Mouse (Mus musculus) Patski (cell line): ENCODE measurements around the gene Prdm1. TPM values are rescaled to one million over a fixed set of nuclear protein-coding genes. Genes with fewer than 3 reads are reported as not detected.

ENCODE experiments used
- ATAC-seq: fragments of 100-300 bp; one replicate; pipeline ENCODE4 v1.8.0; 2021
- CTCF ChIA-PET: fragments of 350-600 bp; sonication (Branson Sonifier 250); formaldehyde crosslinking; loops from one replicate; lab custom pipeline; 2022; ENCODE audit warnings: inconsistent platforms; lab: Charles Lee
- POLR2A ChIA-PET: fragments of 350-600 bp; sonication (Branson Sonifier 250); formaldehyde crosslinking; loops from one replicate; lab custom pipeline; 2022; ENCODE audit warnings: antibody characterized with exemption, inconsistent platforms; lab: Charles Lee
- DNase-seq: peaks from one replicate; pipeline ENCODE4 v3.0.0-alpha.2; 2011; ENCODE audit warnings: low read depth, low spot score
- H3K27me3 ChIP-seq: fragments of 371-371 bp; one replicate; pipeline ENCODE4 v1.5.1; 2021
- CTCF ChIP-seq: fragments of 100-300 bp; IDR thresholded peaks from one replicate; pipeline ENCODE4 v1.5.1; 2021
- in situ Hi-C: fragments of 300-500 bp; cut with MboI; formaldehyde crosslinking; loops from 3 replicates; pipeline ENCODE4 v1.11.1; 2018; ENCODE audit warnings: low pct_unique_long_range_greater_than_20kb, mixed read lengths
- polyA plus RNA-seq: library from polyadenylated mRNA; unstranded; gene quantifications from one replicate; pipeline ENCODE4 v1.2.3, GENCODE M21; 2021

The Prdm1 gene
- polyA plus RNA-seq, 1 experiment from 2014 or later, result 0.30 TPM

DNA sequence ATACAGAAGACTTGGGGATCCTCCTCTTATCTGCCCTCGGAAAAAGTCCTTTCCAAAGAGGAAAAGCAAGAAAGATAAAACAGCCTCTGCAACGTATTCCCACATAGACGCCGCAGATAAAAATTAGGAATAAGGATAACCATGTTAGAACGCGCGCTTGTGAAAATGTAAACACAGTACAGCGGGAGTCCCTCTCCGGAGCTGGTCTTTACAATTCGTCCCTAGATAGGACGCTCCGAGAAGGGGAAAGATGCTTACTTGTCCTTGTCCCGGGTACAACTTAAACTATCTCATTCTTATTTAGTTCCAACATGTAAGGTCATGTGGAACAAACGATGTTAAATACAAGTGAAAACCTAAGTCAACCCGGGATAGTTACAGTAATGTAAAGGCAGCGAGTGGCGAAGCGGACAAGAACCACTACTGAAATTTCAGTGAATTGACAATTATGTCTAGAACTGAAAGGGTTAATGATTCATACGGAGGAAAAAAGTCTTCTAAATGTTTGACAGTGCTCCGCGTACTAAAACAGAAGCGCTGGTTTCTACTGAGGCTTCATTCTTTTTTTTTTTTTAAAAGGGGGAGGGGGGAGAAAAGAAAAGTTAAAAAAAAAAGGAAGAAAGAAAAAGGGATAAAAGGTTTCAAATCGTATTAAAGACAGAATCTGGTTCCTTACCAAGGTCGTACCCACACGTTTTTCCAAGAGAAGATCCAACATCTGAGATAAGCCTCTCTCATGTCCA, 70.3 kb downstream of the Prdm1 start:
- in situ Hi-C loops, result loop anchor here (5.0 to 25.0 kb wide), 3 partner anchors 166 to 544 kb away; no protein-coding TSS in a partner anchor
- POLR2A ChIA-PET, result no interaction called here
- ATAC-seq (no peak), DNase-seq (no peak)
- no peak for TF ChIP-seq CTCF
- H3K27me3 ChIP-seq, result peaks cover 2% of the 10 kb centered on the region
- CTCF ChIA-PET, result interaction anchor here (0.8 to 1.5 kb wide), 2 partner anchors 14 to 31 kb away, joined by 3 to 4 read pairs; no protein-coding TSS in a partner anchor

DNA sequence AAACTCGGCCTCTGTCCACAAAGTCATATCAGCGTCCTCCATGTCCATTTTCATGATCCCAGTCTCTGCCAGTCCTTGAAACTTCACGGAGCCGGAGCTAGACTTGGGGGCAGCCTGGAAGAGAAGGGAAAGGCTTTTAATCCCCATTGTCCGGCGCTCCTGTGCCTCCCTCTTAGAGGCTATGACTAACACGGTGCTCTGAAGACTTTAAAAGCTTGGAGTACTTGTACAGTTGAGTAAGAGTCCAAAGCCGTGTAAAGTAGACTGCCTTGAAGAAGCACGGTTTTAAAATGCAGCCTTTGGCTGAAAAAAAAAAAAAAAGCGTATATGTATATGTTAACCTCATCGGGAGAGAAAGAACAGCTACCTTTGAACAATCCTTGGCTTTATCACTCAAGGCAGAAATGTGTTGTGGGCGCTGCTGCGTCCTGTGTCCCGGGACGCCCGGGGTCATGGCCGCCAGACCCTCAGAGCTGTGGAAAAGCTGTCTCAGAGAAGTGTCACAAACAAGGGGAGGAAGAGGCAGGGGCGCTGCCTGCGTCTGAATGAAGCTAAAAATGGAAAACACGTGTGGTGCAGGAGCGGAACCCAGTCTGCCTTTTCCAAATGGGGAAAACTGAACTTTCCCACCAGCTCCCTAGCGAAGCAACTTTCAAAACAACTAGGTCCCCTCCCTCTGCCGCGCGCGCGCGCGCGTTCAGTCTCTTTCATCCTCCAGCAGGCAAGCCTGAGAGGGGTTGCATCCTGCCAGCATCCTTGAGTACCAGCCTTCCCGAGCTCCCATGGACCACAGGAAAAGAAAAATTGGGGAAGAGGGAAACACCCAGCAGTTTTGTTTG, 71.3 kb downstream of the Prdm1 start:
- POLR2A ChIA-PET, result no interaction called here
- no peak for DNase-seq
- CTCF ChIA-PET, result interaction anchor here (0.8 to 1.8 kb wide), 2 partner anchors 13 to 165 kb away, joined by 4 read pairs; no protein-coding TSS in a partner anchor
- no peak for TF ChIP-seq CTCF
- peaks cover 2% of the 10 kb centered on the region for H3K27me3 ChIP-seq
- ATAC-seq, result no peak
- in situ Hi-C loops, result loop anchor here (5.0 to 25.0 kb wide), 3 partner anchors 165 to 545 kb away; no protein-coding TSS in a partner anchor

DNA sequence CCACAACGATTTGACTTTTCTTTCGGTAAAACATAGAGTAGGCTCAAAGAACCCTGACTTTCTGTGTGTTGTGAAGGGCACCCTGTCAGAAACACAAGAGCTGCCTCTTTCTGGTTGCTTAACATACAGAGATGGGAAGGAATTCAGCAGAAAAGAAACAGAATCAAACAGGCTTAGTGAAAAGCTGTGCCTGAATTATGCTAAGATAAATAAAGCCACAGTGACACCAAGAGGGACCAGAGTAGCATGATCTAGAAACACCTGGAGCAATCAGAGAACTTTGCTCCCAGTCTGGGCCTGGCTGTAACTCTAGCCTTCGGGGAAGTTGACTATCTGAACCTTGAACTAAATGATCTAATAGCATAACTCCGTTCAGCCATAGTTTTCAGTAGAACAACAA, 73.5 kb downstream of the Prdm1 start:
- ATAC-seq (no peak), DNase-seq (no peak)

DNA sequence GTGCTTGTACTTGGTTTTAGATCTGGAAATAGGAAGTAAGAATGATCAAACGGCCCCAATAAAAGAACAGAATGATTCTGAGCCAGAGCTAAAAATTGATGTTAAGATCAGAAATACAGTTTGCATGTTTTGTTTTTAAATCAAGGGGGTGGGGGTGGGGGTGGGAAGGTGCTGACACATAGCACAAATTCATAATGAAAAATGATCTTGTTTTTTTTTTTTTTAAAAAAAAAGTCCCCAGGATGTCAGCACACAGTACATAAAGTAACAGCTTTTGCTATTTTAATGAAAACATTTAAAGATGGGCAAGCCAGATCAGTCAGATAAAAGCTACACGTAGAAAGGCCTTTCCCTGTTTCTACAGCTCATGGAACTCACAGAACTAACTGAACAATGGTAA, 74.2 kb downstream of the Prdm1 start:
- H3K27me3 ChIP-seq, result peaks cover 2% of the 10 kb centered on the region
- DNase-seq, result no peak
- ATAC-seq, result no peak
- ChIA-PET CTCF (interaction anchor here (1.0 to 2.1 kb wide), 7 partner anchors 8 to 542 kb away, joined by 3 to 8 read pairs (median 5); no protein-coding TSS in a partner anchor), POLR2A (interaction anchor here (0.6 kb wide), 1 partner anchor 19 kb away, joined by 3 read pairs; no protein-coding TSS in a partner anchor)
- TF ChIP-seq CTCF, result no peak
- in situ Hi-C loops, result loop anchor here (25.0 kb wide), 1 partner anchor 308 kb away; no protein-coding TSS in a partner anchor

More for the DNA sequence above, 73.5 kb downstream of the Prdm1 start:
- ChIA-PET CTCF (interaction anchor here (1.0 to 2.1 kb wide), 9 partner anchors 9 to 588 kb away, joined by 3 to 8 read pairs (median 5); no protein-coding TSS in a partner anchor), POLR2A (no interaction called here)
- in situ Hi-C loops, result loop anchor here (5.0 to 25.0 kb wide), 3 partner anchors 162 to 548 kb away; no protein-coding TSS in a partner anchor
- TF ChIP-seq CTCF, result peak; percentile 60
- H3K27me3 ChIP-seq, result peaks cover 2% of the 10 kb centered on the region

DNA sequence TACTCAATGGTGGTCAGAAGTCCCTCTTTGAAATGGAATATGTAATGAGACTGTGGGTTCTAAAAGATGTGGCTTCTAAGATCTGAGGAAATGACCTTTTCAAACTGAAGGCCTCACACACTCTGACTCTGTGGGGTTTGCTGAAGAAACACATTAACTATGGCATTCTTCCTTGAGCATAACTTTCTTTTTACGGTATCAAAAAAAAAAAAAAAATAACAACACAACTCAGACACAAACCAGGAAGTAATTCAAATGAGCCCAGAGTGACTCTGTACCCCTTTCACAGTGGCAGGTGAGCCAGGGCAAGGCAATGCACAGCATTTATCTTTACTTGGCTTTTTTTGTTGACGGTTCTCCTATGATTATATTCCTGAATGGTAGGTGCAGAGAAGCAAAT, 77.5 kb downstream of the Prdm1 start:
- ATAC-seq, result no peak
- no peaks in the 10 kb centered on the region for H3K27me3 ChIP-seq

DNA sequence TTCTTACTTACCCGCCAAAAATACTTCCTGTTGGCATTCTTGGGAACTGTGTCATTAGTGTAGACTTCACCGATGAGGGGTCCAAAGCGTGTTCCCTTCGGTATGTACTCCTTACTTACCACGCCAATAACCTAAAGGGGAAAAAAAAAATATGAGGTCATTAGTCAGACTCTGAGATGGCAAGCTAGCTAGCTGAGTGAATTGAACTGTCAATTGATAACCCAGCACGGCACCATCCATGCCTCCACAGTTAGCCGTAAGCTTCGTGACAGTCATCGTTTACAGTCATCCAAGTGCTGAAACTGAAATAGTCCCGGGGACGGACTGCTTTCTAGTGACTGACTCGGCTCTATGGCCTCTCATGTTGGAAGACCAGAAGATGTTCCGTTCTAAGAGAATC, 78.2 kb downstream of the Prdm1 start:
- TF ChIP-seq CTCF, result no peak
- no peak for ATAC-seq
- ChIA-PET CTCF (interaction anchor here (1.0 kb wide), 1 partner anchor 16 kb away, joined by 3 read pairs; no protein-coding TSS in a partner anchor), POLR2A (interaction anchor here (0.7 to 1.0 kb wide), 2 partner anchors 23 to 1171 kb away, joined by 3 read pairs; no protein-coding TSS in a partner anchor)
- DNase-seq, result no peak
- in situ Hi-C loops, result loop anchor here (25.0 kb wide), 1 partner anchor 312 kb away; no protein-coding TSS in a partner anchor
- no peaks in the 10 kb centered on the region for H3K27me3 ChIP-seq

More for the DNA sequence above, 77.5 kb downstream of the Prdm1 start:
- CTCF ChIA-PET, result no interaction called here
- no peak for DNase-seq
- POLR2A ChIA-PET, result no interaction called here
- in situ Hi-C loops, result loop anchor here (25.0 kb wide), 1 partner anchor 311 kb away; no protein-coding TSS in a partner anchor
- no peak for TF ChIP-seq CTCF

DNA sequence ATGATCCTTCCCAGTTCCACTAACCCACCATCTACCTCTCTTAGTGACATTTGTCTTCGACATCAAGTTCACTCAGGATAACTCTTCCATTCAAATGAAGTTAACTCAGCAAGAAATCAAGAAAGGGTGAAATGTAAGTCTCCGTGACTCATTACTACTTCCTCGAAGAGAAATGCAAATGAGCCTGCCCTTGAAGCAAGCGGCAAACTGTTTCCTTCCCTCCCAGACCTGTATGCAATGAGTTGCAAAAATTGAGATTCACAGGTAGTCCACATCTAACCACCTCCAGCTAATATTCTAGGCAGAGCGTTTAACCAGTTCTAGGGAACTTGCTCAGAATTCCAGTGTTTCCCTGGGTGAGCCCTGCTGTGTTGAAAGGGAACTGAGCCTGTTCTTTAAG, 78.6 kb downstream of the Prdm1 start:
- ATAC-seq, result no peak
- CTCF ChIA-PET, result interaction anchor here (1.0 kb wide), 1 partner anchor 15 kb away, joined by 3 read pairs; no protein-coding TSS in a partner anchor
- POLR2A ChIA-PET, result interaction anchor here (0.7 to 1.0 kb wide), 2 partner anchors 22 to 1171 kb away, joined by 3 read pairs; no protein-coding TSS in a partner anchor
- H3K27me3 ChIP-seq, result no peaks in the 10 kb centered on the region
- no peak for TF ChIP-seq CTCF
- in situ Hi-C loops, result loop anchor here (25.0 kb wide), 1 partner anchor 313 kb away; no protein-coding TSS in a partner anchor
- DNase-seq, result no peak

DNA sequence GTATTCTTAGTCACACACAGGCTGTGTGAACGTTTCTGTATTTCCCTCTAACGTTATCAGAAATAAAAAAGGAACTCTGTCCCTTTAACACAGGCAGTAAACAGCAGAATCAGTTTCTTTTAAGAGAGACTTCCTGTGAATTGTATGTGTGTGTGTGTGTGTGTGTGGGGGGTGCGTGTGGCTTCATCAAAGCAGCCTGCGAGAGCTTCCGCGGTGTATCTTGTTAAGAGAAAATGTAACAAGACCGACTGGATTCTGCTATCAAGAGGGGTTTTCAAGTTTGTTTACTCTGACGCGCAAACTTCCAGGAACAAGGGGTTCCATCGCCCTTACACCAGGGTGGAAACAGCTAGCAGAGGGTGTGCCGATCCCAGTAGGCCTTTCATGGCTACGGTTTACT, 80.1 kb downstream of the Prdm1 start:
- CTCF ChIA-PET, result no interaction called here
- no peak for ATAC-seq
- no peaks in the 10 kb centered on the region for H3K27me3 ChIP-seq
- no peak for TF ChIP-seq CTCF
- DNase-seq, result no peak
- in situ Hi-C loops, result no loop called here
- POLR2A ChIA-PET, result no interaction called here

DNA sequence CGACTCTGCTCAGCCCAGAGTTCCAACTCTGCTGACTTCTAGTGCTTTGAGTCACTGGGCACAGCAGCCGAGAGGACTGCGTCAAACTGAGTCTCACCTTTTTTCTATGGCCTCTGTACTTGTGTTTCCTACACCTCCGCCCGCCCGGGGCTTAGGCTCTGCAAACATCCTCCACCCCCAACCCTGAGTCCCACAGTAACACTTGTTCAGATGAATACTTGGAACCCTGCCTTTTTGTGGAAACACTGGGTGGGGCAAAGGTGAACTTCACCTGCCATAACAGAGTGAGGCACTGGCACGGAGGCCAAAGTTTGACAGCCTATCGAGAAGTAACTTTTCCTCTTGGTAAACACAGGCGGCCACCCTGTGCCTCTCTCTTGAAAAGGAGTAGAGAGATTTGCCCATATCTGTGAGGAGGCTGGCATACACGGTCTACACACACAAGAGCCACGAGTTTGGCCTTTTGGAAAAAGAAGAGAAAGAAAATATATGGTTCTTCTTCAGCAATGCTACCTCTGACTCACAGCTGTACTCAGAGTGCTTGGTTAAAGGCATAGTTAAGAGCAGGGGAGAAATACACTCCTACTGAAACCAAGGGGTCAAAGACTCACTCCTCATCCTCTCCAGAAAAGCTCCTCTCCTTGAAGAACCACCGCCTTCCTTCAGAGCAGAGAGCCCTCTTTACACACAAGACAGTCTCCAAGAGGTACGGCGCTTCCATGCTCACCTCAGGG, 80.7 kb downstream of the Prdm1 start:
- ATAC-seq, result no peak
- no peak for DNase-seq
- ChIA-PET CTCF (no interaction called here), POLR2A (no interaction called here)
- in situ Hi-C loops, result no loop called here
- no peaks in the 10 kb centered on the region for H3K27me3 ChIP-seq
- TF ChIP-seq CTCF, result no peak
